Mouse (Mus musculus) E14TG2a.4 (cell line): ENCODE data around the gene Zfp655.

Experiments
- H3K27me3 ChIP-seq: 2 replicates; pipeline ENCODE4 v1.6.1; 2014; ENCODE audit warnings: low read length, control low read depth; ENCODE audit not compliant: insufficient read depth
- H3K36me3 ChIP-seq: 2 replicates; pipeline ENCODE4 v1.6.1; 2014; ENCODE audit warnings: low read length, control low read depth; ENCODE audit not compliant: insufficient read depth
- H3K4me1 ChIP-seq: replicated peaks from 2 replicates; pipeline ENCODE4 v1.6.1; 2014; ENCODE audit warnings: low read depth, low read length, control low read depth
- H3K4me3 ChIP-seq: replicated peaks from 2 replicates; pipeline ENCODE4 v1.5.1; 2014; ENCODE audit warnings: mild to moderate bottlenecking, low read length
- H3K9me3 ChIP-seq: 2 replicates; pipeline ENCODE4 v1.6.1; 2014; ENCODE audit warnings: low read length, control low read depth
- CTCF ChIP-seq: conservative IDR thresholded peaks from 2 replicates; pipeline ENCODE4 v1.5.1; 2014; ENCODE audit warnings: low read length
- NANOG ChIP-seq: IDR thresholded peaks from 2 replicates; pipeline ENCODE4 v1.6.1; 2014; ENCODE audit warnings: borderline replicate concordance, low read length, mixed read lengths
- POU5F1 ChIP-seq: IDR thresholded peaks from 2 replicates; pipeline ENCODE4 v1.6.1; 2014; ENCODE audit warnings: low read length, borderline replicate concordance

The Zfp655 gene

DNA sequence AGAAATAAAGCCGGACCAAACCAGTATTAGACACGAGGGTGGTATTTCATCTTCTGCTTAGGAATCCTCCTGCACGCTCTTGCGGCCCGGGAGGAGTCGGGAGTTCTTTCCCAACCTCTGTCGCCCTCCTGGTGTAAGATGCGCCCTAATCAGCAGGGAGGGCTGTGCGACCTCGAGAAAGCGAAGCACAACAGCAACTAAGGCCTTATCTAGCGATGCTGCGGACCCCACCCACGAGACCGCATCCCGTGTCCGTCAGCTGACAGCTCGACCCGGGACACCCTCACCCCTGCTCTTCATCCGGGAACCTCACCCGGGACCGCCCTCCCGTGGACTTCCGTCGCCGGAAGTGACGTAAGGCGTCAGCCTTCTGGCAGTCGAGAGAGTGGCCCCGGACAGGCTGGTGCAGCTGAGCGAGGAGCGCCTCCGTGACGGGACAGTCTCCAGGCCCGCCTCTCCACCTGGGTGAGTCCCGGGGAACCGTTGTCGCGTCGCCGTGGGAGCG, at the start of gene Zfp655:
TSS of gene Zfp655 (plus strand) at position 349 of the 505 bp plus-strand sequence.
- peaks cover 43% of the 10 kb centered on the region for H3K4me1 ChIP-seq

GRCm38 (mm10) chr5:145185244-145185643, 46.3 kb upstream of the Zfp655 start:
- H3K4me1 ChIP-seq, result peaks cover 68% of the 10 kb centered on the region
- H3K36me3 ChIP-seq, result peaks cover 100% of the 10 kb centered on the region
- no peak overlapping the region for H3K4me3 ChIP-seq
- H3K27me3 ChIP-seq, result no peaks in the 10 kb centered on the region
- H3K9me3 ChIP-seq, result no peaks in the 10 kb centered on the region
- TF ChIP-seq NANOG (no peak), POU5F1 (no peak), CTCF (no peak)

More for the DNA sequence above, at the start of gene Zfp655:
- Histone ChIP-seq H3K36me3 (peaks cover 35% of the 10 kb centered on the region), H3K27me3 (no peaks in the 10 kb centered on the region), H3K9me3 (no peaks in the 10 kb centered on the region), H3K4me3 (peak within 1 kb of the TSS; percentile 98)
- TF ChIP-seq CTCF (no peak), POU5F1 (no peak), NANOG (no peak)

GRCm38 (mm10) chr5:145189416-145189815, 42.1 kb upstream of the Zfp655 start:
- Histone ChIP-seq H3K4me1 (peaks cover 63% of the 10 kb centered on the region), H3K27me3 (no peaks in the 10 kb centered on the region), H3K36me3 (peaks cover 71% of the 10 kb centered on the region), H3K4me3 (peak overlapping the region; percentile 98), H3K9me3 (no peaks in the 10 kb centered on the region)
- TF ChIP-seq NANOG, result no peak
- no peak for TF ChIP-seq CTCF
- TF ChIP-seq POU5F1, result no peak

- Histone ChIP-seq H3K36me3 (peaks cover 71% of the 10 kb centered on the region), H3K27me3 (no peaks in the 10 kb centered on the region), H3K4me1 (peaks cover 63% of the 10 kb centered on the region), H3K4me3 (peak overlapping the region; percentile 98), H3K9me3 (no peaks in the 10 kb centered on the region)
- TF ChIP-seq NANOG (no peak), CTCF (no peak), POU5F1 (no peak)
Measured at GRCm38 (mm10) chr5:145190373-145190772, 41.1 kb upstream of the Zfp655 start.

GRCm38 (mm10) chr5:145190875-145191798, 40.4 kb upstream of the Zfp655 start:
- H3K4me1 ChIP-seq, result peaks cover 57% of the 10 kb centered on the region
- H3K9me3 ChIP-seq, result no peaks in the 10 kb centered on the region
- TF ChIP-seq NANOG (peak; percentile 27; the same call in 1 of the 2 replicates), CTCF (no peak)
- H3K4me3 ChIP-seq, result peak overlapping the region; percentile 98
- no peaks in the 10 kb centered on the region for H3K27me3 ChIP-seq
- peaks cover 71% of the 10 kb centered on the region for H3K36me3 ChIP-seq

DNA sequence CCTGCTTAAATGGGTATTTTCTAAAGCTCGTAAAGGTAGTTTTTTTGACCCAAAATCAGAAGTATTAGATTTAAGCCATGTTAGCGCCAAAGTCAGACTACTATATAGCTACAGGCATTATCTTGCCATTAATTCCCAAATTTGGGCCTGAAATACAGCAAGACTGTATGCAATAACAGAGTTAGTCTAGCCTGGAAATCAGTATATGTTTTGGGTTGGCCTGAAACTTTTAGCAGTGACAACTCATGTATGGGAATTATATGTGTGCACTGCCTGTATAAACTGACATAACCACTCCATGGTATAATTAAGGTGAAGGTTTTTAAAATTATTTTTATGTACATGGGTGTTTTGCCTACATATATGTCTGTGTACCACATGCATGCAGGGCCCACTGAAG, 39.6 kb upstream of the Zfp655 start, which contains the start of gene Atp5j2:
TSS of gene Atp5j2 (minus strand) at position 101 of the 400 bp plus-strand sequence.
- H3K27me3 ChIP-seq, result no peaks in the 10 kb centered on the region
- no peaks in the 10 kb centered on the region for H3K9me3 ChIP-seq
- peak within 1 kb of the TSS; percentile 98 for H3K4me3 ChIP-seq
- TF ChIP-seq CTCF, result no peak
- TF ChIP-seq NANOG, result no peak
- TF ChIP-seq POU5F1, result no peak
- peaks cover 49% of the 10 kb centered on the region for H3K4me1 ChIP-seq
- peaks cover 68% of the 10 kb centered on the region for H3K36me3 ChIP-seq

GRCm38 (mm10) chr5:145200387-145200786, 31.1 kb upstream of the Zfp655 start:
- Histone ChIP-seq H3K4me1 (peaks cover 31% of the 10 kb centered on the region), H3K9me3 (no peaks in the 10 kb centered on the region), H3K4me3 (peak overlapping the region; percentile 97; the same call in 1 of the 2 replicates), H3K27me3 (no peaks in the 10 kb centered on the region), H3K36me3 (peaks cover 32% of the 10 kb centered on the region)
- TF ChIP-seq CTCF (no peak), NANOG (no peak), POU5F1 (no peak)

DNA sequence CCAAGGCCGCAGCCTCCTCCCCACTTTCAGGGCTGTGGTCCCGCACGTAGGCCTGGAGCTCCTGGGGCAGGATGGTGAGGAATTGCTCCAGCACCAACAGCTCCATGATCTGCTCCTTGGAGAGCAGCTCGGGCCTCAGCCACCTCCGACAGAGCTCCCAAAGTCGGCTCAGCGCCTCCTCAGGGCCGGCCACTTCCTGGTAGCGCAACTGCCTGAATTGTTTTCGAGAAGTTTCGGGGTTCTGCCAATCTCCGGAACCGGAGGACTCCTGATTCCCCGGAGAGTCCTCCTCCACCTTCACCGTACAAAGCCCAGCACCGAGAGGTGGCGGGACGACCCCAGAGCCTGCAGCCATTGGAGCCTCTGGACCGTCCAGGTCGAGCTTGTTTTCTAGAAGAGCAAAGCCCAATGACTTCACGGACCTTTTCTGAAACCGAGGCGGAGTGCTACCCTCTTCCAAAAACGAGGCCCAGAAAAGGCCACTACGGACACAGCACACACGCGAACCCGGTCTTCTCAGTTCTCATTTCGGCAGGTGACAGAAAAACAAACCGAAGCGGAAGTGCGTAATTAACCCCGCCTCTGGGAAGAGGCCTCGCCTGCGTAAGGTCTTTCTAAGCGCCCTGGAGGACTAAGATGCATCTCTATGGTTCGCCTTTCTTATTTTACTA, 30.1 kb upstream of the Zfp655 start, which contains the start of gene Zkscan14:
TSS of gene Zkscan14 (minus strand) at position 548 of the 671 bp plus-strand sequence.
- Histone ChIP-seq H3K9me3 (no peaks in the 10 kb centered on the region), H3K36me3 (peaks cover 21% of the 10 kb centered on the region), H3K4me1 (peaks cover 36% of the 10 kb centered on the region), H3K27me3 (no peaks in the 10 kb centered on the region), H3K4me3 (peak within 1 kb of the TSS; percentile 97)
- TF ChIP-seq NANOG (no peak), POU5F1 (no peak), CTCF (no peak)
